Mouse (Mus musculus) CH12.LX (cell line): Measurements from ENCODE around the gene Ubl3. TPM values are rescaled to one million over a fixed set of nuclear protein-coding genes. Genes with fewer than 3 reads are reported as not detected.

Experiments used
- DNase-seq: peaks from one replicate; pipeline ENCODE4 v3.0.0-alpha.2; 2013; ENCODE audit errors: extremely low read depth
- H3K27ac ChIP-seq: 2 replicates; pipeline ENCODE4 v1.5.1; 2012; ENCODE audit warnings: low read depth, mild to moderate bottlenecking, control low read depth, moderate library complexity; ENCODE audit not compliant: insufficient read depth
- H3K27me3 ChIP-seq: replicated peaks from 2 replicates; pipeline ENCODE3; 2012; ENCODE audit warnings: inconsistent platforms
- H3K36me3 ChIP-seq, 2 experiments: replicated peaks in 1 of 2; 2 replicates each; pipeline versions ENCODE3 to v1.6.1; 2012; ENCODE audit warnings: inconsistent platforms in 1 of 2, low read length in 1 of 2, mild to moderate bottlenecking in 1 of 2, mixed read lengths in 1 of 2, moderate library complexity in 1 of 2; ENCODE audit not compliant: control insufficient read depth in 1 of 2, insufficient read depth in 1 of 2
- H3K4me1 ChIP-seq, 2 experiments: 2 replicates each; pipeline ENCODE4 v1.6.1; 2012; ENCODE audit warnings: inconsistent platforms in 1 of 2, moderate library complexity in 1 of 2; ENCODE audit not compliant: insufficient read depth in 2 of 2, control insufficient read depth in 1 of 2
- H3K4me2 ChIP-seq: 2 replicates; pipeline ENCODE4 v1.6.1; 2012; ENCODE audit warnings: low read depth, mild to moderate bottlenecking, control low read depth; ENCODE audit not compliant: poor library complexity, insufficient read depth, severe bottlenecking
- H3K4me3 ChIP-seq, 3 experiments: fragments of 150-350 bp in 1 of 3; sonication (generic) in 1 of 3; replicated peaks in 1 of 3; 2 replicates each; pipeline versions ENCODE3 to v1.5.1; 2011 to 2012; ENCODE audit warnings: low read depth in 2 of 3, low read length in 2 of 3, mild to moderate bottlenecking in 2 of 3, moderate library complexity in 2 of 3, control low read depth in 1 of 3, improper control_type of control experiment in 1 of 3, inconsistent platforms in 1 of 3, mixed read lengths in 1 of 3; ENCODE audit not compliant: poor library complexity in 1 of 3
- H3K79me2 ChIP-seq: replicated peaks from 2 replicates; pipeline ENCODE4 v1.6.1; 2012; ENCODE audit warnings: mild to moderate bottlenecking, moderate library complexity; ENCODE audit not compliant: control insufficient read depth, poor library complexity, insufficient read depth, severe bottlenecking; ENCODE audit errors: extremely low read depth
- H3K9ac ChIP-seq: 2 replicates; pipeline ENCODE4 v1.6.1; 2012; ENCODE audit warnings: low read depth, mild to moderate bottlenecking, control low read depth, moderate library complexity; ENCODE audit not compliant: insufficient read depth
- H3K9me3 ChIP-seq: replicated peaks from 2 replicates; pipeline ENCODE3; 2012; ENCODE audit warnings: low read length, inconsistent platforms, mixed read lengths
- BHLHE40 ChIP-seq: IDR thresholded peaks from 2 replicates; pipeline ENCODE4 v1.6.1; 2011; ENCODE audit warnings: mild to moderate bottlenecking, low read depth, low read length, improper control_type of control experiment
- CTCF ChIP-seq, 2 experiments: IDR thresholded peaks in 1 of 2; conservative IDR thresholded peaks in 1 of 2; 2 replicates each; pipeline ENCODE4 v1.5.1; 2011 to 2012; ENCODE audit warnings: low read depth in 2 of 2, low read length in 2 of 2, improper control_type of control experiment in 1 of 2, inconsistent platforms in 1 of 2, mild to moderate bottlenecking in 1 of 2, moderate library complexity in 1 of 2
- E2F4 ChIP-seq: IDR thresholded peaks from 2 replicates; pipeline ENCODE4 v1.6.1; 2011; ENCODE audit warnings: low read depth, low read length, improper control_type of control experiment; ENCODE audit not compliant: insufficient replicate concordance
- IRF4 ChIP-seq: IDR thresholded peaks from 2 replicates; pipeline ENCODE4 v1.6.1; 2014; ENCODE audit warnings: low read depth, mild to moderate bottlenecking, inconsistent platforms, low read length, improper control_type of control experiment
- JUN ChIP-seq: IDR thresholded peaks from 2 replicates; pipeline ENCODE4 v1.6.1; 2011; ENCODE audit warnings: low read depth, mild to moderate bottlenecking, low read length, improper control_type of control experiment, moderate library complexity; ENCODE audit not compliant: insufficient read depth
- JUND ChIP-seq: conservative IDR thresholded peaks from 2 replicates; pipeline ENCODE4 v1.6.1; 2011; ENCODE audit warnings: low read depth, low read length, improper control_type of control experiment
- MAZ ChIP-seq: IDR thresholded peaks from 2 replicates; pipeline ENCODE4 v1.6.1; 2012; ENCODE audit warnings: low read depth, mild to moderate bottlenecking, inconsistent platforms, low read length, improper control_type of control experiment, moderate library complexity
- NELFE ChIP-seq: IDR thresholded peaks from 2 replicates; pipeline ENCODE4 v1.6.1; 2011; ENCODE audit warnings: low read depth, low read length, improper control_type of control experiment
- NRF1 ChIP-seq: IDR thresholded peaks from 2 replicates; pipeline ENCODE4 v1.6.1; 2014; ENCODE audit warnings: low read depth, mild to moderate bottlenecking, inconsistent platforms, low read length, improper control_type of control experiment, moderate library complexity
- POLR2A ChIP-seq: IDR thresholded peaks from 2 replicates; pipeline ENCODE4 v1.6.1; 2011; ENCODE audit warnings: low read depth, mild to moderate bottlenecking, improper control_type of control experiment, low read length
- POLR2AphosphoS2 ChIP-seq: IDR thresholded peaks from 2 replicates; pipeline ENCODE4 v1.6.1; 2011; ENCODE audit warnings: low read depth, low read length, improper control_type of control experiment
- SIN3A ChIP-seq: IDR thresholded peaks from 2 replicates; pipeline ENCODE4 v1.6.1; 2012; ENCODE audit warnings: low read length, improper control_type of control experiment, inconsistent platforms
- TBP ChIP-seq: conservative IDR thresholded peaks from 2 replicates; pipeline ENCODE4 v1.6.1; 2011; ENCODE audit warnings: low read depth, low read length, improper control_type of control experiment
- UBTF ChIP-seq: IDR thresholded peaks from 2 replicates; pipeline ENCODE4 v1.6.1; 2012; ENCODE audit warnings: low read depth, mild to moderate bottlenecking, inconsistent platforms, low read length, improper control_type of control experiment, moderate library complexity
- ZC3H11A ChIP-seq: IDR thresholded peaks from 2 replicates; pipeline ENCODE4 v1.6.1; 2012; ENCODE audit warnings: low read depth, mild to moderate bottlenecking, inconsistent platforms, low read length, improper control_type of control experiment
- ZNF384 ChIP-seq: IDR thresholded peaks from 2 replicates; pipeline ENCODE4 v1.6.1; 2012; ENCODE audit warnings: low read depth, low read length, improper control_type of control experiment, inconsistent platforms
- dilution Hi-C: fragments of 300-500 bp; cut with MboI; formaldehyde crosslinking; loops from 2 replicates; pipeline ENCODE4 v1.14.3; 2020; ENCODE audit warnings: low sequenced_read_pairs; ENCODE audit not compliant: extremely low pct_unique_long_range_greater_than_20kb, extremely low pct_ligation_motif_present
- in situ Hi-C: fragments of 300-500 bp; cut with MboI; formaldehyde crosslinking; loops from 3 replicates; pipeline ENCODE4 v1.14.3; 2019; ENCODE audit warnings: low sequenced_read_pairs, low pct_ligation_motif_present, low pct_unique_long_range_greater_than_20kb, mixed read lengths
- polyA plus RNA-seq: library from polyadenylated mRNA; unstranded; fragments of >175 nt; gene quantifications from 2 replicates; pipeline ENCODE4 v1.2.1, GENCODE M21; 2012; ENCODE audit warnings: low read depth; ENCODE audit not compliant: insufficient read length
- total RNA-seq, 2 experiments: library from RNA; depleted of rRNA; stranded (reverse); fragments of 300-350 nt in 1 of 2; fragments of >200 nt in 1 of 2; gene quantifications; 2 replicates each; pipeline ENCODE4 v1.2.3; 2012 to 2014

Gene Ubl3
- total and polyA plus RNA-seq, 3 experiments: 46.9 to 83.3 (median 81.8) TPM

DNA sequence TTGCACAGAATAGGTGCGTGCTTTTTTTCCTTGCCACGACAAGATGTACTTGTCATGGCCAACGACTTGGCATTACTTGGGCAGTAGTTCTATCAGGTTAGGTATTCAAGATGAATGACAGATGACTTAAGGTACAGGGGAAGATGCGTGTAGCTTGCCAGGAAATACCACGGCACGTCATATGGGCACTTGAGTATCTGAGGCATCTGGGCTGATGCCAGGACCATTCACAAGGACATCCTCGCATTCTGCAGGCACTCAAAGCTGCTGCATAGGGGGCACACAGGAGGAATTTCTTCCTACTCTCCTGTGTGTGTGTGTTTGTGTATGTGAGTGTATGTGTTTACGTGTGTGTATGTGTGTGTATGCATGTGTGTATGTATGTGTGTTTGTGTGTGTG is 9.6 kb upstream of the Ubl3 start:
- H3K9ac ChIP-seq: no peak overlapping the region
- no peaks in the 10 kb centered on the region for H3K9me3 ChIP-seq
- no peaks in the 10 kb centered on the region for H3K79me2 ChIP-seq
- no peaks in the 10 kb centered on the region for H3K36me3 ChIP-seq
- no peak overlapping the region for H3K4me3 ChIP-seq
- H3K27ac ChIP-seq: no peak overlapping the region
- H3K4me1 ChIP-seq: peaks cover 12 to 55% of the 10 kb centered on the region in 2 experiments
- no peak overlapping the region for H3K4me2 ChIP-seq
- no peak for TF ChIP-seq NELFE
- no peak for TF ChIP-seq MAZ
- no peak for TF ChIP-seq UBTF
- no peak for TF ChIP-seq TBP
- no peak for TF ChIP-seq NRF1
- no peak for TF ChIP-seq POLR2A
- TF ChIP-seq CTCF (conservative IDR thresholded peaks at IDR 0.05 in 1 of 2, IDR thresholded peaks at IDR 0.05 in 1 of 2; ENCODE audit: low read depth in 2 of 2, low read length in 2 of 2): no peak
- no peak for TF ChIP-seq E2F4
- no peak for TF ChIP-seq SIN3A
- TF ChIP-seq IRF4: no peak
- TF ChIP-seq ZC3H11A: no peak
- no peak for TF ChIP-seq POLR2AphosphoS2
- dilution Hi-C loops (no loop called here), in situ Hi-C loops (no loop called here)
- no peaks in the 10 kb centered on the region for H3K27me3 ChIP-seq
- DNase-seq: no peak

DNA sequence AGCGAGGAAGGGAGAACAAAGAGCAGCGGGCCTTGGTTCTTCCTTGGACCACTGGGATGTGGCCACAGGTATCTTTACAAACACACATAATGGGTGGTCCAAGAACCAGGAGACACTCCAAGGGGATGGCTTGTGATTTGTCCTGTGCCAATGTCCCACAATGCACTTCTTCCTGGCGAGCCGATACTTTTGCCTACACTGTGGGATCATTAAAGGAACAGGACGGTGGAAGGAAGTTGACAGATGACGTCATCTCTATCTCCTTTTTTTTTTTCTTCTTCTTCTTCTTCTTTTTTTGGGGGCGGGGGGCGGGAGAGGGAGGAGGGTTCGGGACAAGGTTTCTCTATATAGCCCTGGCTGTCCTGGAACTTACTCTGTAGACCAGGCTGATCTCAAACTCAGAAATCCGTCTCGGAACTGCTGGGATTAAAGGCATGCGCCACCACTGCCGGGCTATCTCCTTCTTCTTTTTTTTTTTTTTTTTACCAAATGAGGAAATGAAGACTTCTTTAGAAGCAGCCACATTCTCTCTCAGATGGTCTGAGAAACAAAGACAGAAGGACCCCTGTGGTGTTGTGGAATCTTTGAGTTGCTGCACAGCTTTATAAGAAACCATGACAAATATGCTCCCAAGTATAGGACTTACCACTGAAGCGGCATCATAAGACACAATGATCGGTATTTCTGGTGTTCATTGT is 6.8 kb upstream of the Ubl3 start:
- Histone ChIP-seq H3K4me2 (peak overlapping the region; percentile 57; the same call in 1 of the 2 replicates), H3K79me2 (no peaks in the 10 kb centered on the region), H3K4me3 (no peak overlapping the region), H3K9ac (no peak overlapping the region), H3K9me3 (no peaks in the 10 kb centered on the region), H3K36me3 (no peaks in the 10 kb centered on the region), H3K4me1 (peaks cover 15 to 64% of the 10 kb centered on the region in 2 experiments), H3K27ac (no peak overlapping the region), H3K27me3 (no peaks in the 10 kb centered on the region)
- in situ Hi-C loops (loop anchor here (10.0 kb wide), 1 partner anchor 45 kb away; no protein-coding TSS in a partner anchor), dilution Hi-C loops (no loop called here)
- TF ChIP-seq JUN: peak; percentile 54; the same call in 1 of the 2 replicates
- TF ChIP-seq BHLHE40: no peak
- peak; percentile 83 for TF ChIP-seq ZNF384
- 0 out of 2 replicates have a peak, but pooled peaks have one; percentile 41 for TF ChIP-seq JUND
- DNase-seq: peak; percentile 37
